Mouse (Mus musculus) embryonic facial prominence, embryonic 11.5 days (tissue): Measurements from ENCODE around the gene Vwa3a. TPM values are rescaled to one million over a fixed set of nuclear protein-coding genes. Genes with fewer than 3 reads are reported as not detected.
"Not testable (repeated sequence)": the region's sequence is repeated elsewhere in the genome, so short reads cannot be mapped to it uniquely, and the experiment has no call there.

Experiments
- ATAC-seq: fragments of 200-750 bp; cut with Nextera tagmentation; replicated peaks from 2 replicates; pipeline ENCODE4 v1.8.0; 2017; ENCODE audit warnings: low read depth; ENCODE audit not compliant: insufficient number of reproducible peaks, low FRiP score, low TSS enrichment
- DNase-seq: peaks from one replicate; pipeline ENCODE4 v3.0.0-alpha.2; 2015; ENCODE audit warnings: low spot score
- H3K27ac ChIP-seq: fragments of 300-500 bp; sonication (generic); replicated peaks from 2 replicates; pipeline ENCODE4 v1.5.1; 2014; ENCODE audit warnings: mild to moderate bottlenecking, low read depth, low read length, control low read depth
- H3K27me3 ChIP-seq: fragments of 300-500 bp; sonication (generic); 2 replicates; pipeline ENCODE4 v1.6.1; 2014; ENCODE audit warnings: mild to moderate bottlenecking, low read length, moderate library complexity, mixed read lengths; ENCODE audit not compliant: control insufficient read depth, insufficient read depth
- H3K36me3 ChIP-seq: fragments of 300-500 bp; sonication (generic); replicated peaks from 2 replicates; pipeline ENCODE4 v1.6.1; 2014; ENCODE audit warnings: low read depth, mild to moderate bottlenecking, low read length, moderate library complexity, mixed read lengths; ENCODE audit not compliant: control insufficient read depth, insufficient read depth
- H3K4me1 ChIP-seq: fragments of 300-500 bp; sonication (generic); 2 replicates; pipeline ENCODE4 v1.6.1; 2014; ENCODE audit warnings: low read length, mixed read lengths; ENCODE audit not compliant: control insufficient read depth, insufficient read depth
- H3K4me2 ChIP-seq: fragments of 300-500 bp; sonication (generic); 2 replicates; pipeline ENCODE4 v1.6.1; 2014; ENCODE audit warnings: low read depth, mild to moderate bottlenecking, control low read depth, low read length, moderate library complexity
- H3K4me3 ChIP-seq: fragments of 300-500 bp; sonication (generic); 2 replicates; pipeline ENCODE4 v1.5.1; 2014; ENCODE audit warnings: low read depth, low read length, control low read depth
- H3K9ac ChIP-seq: fragments of 300-500 bp; sonication (generic); replicated peaks from 2 replicates; pipeline ENCODE4 v1.6.1; 2014; ENCODE audit warnings: mild to moderate bottlenecking, control low read depth, low read length
- H3K9me3 ChIP-seq: fragments of 300-500 bp; sonication (generic); replicated peaks from 2 replicates; pipeline ENCODE4 v1.6.1; 2016; ENCODE audit warnings: mild to moderate bottlenecking, low read length, inconsistent platforms, mixed read lengths; ENCODE audit not compliant: control insufficient read depth
- WGBS: fragments of 180-500 bp; shearing (Covaris S2); extraction: QIAGEN DNeasy Blood & Tissue Kit; methylation state at CpG from one replicate; pipeline ENCODE4 v1.1.7; 2014; 5-methylcytosine and 5-hydroxymethylcytosine counted together
- polyA plus RNA-seq: library from polyadenylated mRNA; unstranded; fragments of >200 nt; fragmentation: Nextera tagmentation; extraction: Ambion mirVana; gene quantifications from 2 replicates; pipeline ENCODE4 v1.2.1, GENCODE M21; 2014

Gene Vwa3a
- polyA plus RNA-seq, 1 experiment from 2014 or later, result 0.24 TPM

DNA sequence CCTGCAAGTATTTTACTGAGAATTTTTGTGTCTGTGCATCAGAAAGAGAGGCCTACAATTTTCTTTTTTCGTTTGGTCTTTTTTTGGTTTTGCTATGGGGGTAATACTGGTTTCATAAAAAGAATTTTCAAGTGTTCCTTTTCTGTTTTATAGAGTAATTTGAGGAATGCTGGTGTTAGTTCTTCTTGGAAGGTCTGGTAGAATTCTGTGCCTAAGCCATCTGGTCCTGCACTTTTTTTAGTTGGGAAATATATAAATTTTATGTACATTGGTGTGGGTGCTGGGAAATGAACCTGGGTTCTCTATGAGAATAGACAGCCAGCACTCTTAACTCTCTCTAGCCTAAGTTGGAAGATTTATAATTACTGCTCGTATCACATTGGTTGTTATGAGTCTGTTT is 27.0 kb upstream of the Vwa3a start:
- no peaks in the 10 kb centered on the region for H3K27me3 ChIP-seq
- 92% methylated on average over 2 of the region's 2 CpGs for WGBS
- H3K4me3 ChIP-seq, result no peak overlapping the region
- H3K36me3 ChIP-seq, result no peaks in the 10 kb centered on the region
- no peaks in the 10 kb centered on the region for H3K4me1 ChIP-seq
- H3K27ac ChIP-seq, result no peak overlapping the region
- DNase-seq (no peak), ATAC-seq (no peak)
- no peak overlapping the region for H3K4me2 ChIP-seq
- no peaks in the 10 kb centered on the region for H3K9me3 ChIP-seq
- no peak overlapping the region for H3K9ac ChIP-seq

DNA sequence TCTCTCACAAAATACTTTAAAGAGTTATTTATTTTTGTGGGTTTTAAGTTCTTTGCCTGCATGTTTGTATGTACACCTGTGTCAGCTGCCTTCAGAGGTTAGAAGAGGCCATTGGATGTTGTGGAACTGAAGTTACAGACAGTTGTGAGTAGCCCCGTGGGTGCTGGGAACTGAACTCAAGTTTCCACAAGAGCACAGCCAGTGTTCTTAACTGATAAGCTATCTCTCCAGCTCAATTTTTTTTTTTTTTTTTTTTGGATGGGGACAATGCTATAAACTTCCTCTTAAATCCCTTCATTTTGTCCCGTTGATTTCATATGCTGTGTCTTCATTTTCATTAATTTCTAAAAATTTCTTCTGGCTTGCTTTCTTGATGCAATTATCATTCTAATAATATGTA is 25.9 kb upstream of the Vwa3a start:
- ATAC-seq (no peak), DNase-seq (no peak)
- Histone ChIP-seq H3K4me2 (no peak overlapping the region), H3K4me3 (no peak overlapping the region), H3K27ac (no peak overlapping the region), H3K27me3 (no peaks in the 10 kb centered on the region), H3K4me1 (no peaks in the 10 kb centered on the region), H3K9ac (no peak overlapping the region), H3K9me3 (no peaks in the 10 kb centered on the region), H3K36me3 (no peaks in the 10 kb centered on the region)
- WGBS, result 93% methylated on average over 2 of the region's 2 CpGs

DNA sequence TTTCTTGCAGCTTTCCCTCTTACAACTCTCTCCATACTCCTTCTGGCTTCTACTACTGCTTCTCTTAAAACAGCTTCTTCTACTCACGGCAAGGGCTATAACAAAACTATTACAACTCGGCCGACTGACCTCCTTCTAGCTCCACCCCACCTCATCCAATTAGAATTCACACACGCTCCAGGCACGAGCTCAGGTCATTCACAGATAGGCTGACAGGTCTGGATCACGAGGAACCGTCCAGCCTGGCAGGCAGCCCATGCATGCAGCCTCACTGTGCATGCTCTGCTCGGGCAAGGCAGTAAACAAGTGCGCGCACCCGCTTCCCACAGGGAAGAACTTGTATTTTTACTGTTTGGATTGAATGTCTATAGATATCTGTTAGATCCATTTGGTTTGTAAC is 25.2 kb upstream of the Vwa3a start:
- H3K9me3 ChIP-seq, H3K4me3 ChIP-seq, H3K9ac ChIP-seq, ATAC-seq, H3K4me2 ChIP-seq, H3K36me3 ChIP-seq, H3K27me3 ChIP-seq, DNase-seq, H3K4me1 ChIP-seq, H3K27ac ChIP-seq: not testable (repeated sequence)
- WGBS, result 94% methylated on average over 11 of the region's 11 CpGs

DNA sequence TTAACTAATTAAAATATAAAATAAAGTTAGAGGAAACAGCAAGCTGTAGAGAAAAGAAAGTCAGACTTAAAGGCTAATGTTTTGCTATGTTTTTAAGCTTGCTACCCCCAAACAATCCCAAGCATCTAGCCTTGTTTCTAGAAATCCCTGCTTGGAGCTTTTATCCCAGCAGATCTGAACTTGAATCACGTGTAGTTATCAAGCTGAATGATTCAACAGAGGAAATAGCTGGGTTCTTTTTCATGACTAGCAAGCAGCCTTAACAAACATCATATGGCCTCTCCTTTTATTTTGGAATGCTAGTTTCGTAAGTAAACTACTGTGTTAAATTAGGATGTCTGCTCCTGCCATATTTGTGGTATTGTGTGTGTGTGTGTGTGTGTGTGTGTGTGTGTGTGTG is 21.9 kb upstream of the Vwa3a start:
- Histone ChIP-seq H3K9ac (no peak overlapping the region), H3K27me3 (no peaks in the 10 kb centered on the region), H3K4me3 (no peak overlapping the region), H3K9me3 (no peaks in the 10 kb centered on the region), H3K4me2 (no peak overlapping the region), H3K36me3 (no peaks in the 10 kb centered on the region; the same call in 1 of the 2 replicates), H3K4me1 (no peaks in the 10 kb centered on the region), H3K27ac (no peak overlapping the region)
- WGBS, result 62% methylated on average over 2 of the region's 2 CpGs
- DNase-seq (no peak), ATAC-seq (no peak)

DNA sequence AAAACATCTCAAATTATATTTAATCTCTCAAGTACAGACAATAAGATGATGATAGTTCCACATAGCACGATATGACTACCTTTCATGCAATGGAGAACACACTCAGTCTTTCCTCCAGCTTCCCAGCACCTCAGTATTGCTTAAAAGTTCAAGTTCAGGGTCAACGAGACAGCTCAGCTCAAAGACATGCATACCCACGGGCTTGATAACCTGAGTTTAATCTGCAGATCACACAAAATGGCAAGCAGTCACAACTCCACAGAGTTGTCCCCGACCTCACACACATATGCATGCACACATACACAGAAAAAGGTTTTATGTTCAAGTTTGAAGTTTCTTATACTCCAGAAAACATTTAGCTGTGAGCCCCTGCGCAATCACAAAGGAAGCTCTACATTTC is 18.1 kb upstream of the Vwa3a start:
- H3K4me1 ChIP-seq, result no peaks in the 10 kb centered on the region

DNA sequence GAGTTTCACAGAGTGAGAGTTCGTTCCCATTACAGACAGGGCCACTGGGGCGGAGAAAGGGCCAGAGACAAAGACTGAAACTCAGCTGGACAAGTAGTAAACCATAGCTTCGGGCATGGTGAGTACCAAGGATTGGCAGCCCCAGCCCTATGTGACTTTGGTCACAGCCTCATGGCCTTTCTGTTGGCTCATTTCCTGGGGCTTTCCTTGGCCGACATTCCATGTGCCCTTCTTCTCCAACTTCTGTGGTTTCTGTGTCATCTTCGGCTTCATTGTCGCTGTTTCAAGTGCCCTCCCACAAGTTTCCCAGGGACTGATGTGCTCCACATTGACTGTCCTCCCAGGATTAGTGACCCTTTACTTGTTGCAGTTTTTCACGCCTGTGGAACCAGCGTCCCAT is 17.7 kb upstream of the Vwa3a start:
- Histone ChIP-seq H3K9ac (no peak overlapping the region), H3K36me3 (no peaks in the 10 kb centered on the region; the same call in 1 of the 2 replicates), H3K4me2 (no peak overlapping the region), H3K4me1 (no peaks in the 10 kb centered on the region), H3K27ac (no peak overlapping the region), H3K27me3 (no peaks in the 10 kb centered on the region), H3K9me3 (no peaks in the 10 kb centered on the region), H3K4me3 (no peak overlapping the region)
- no peak for DNase-seq
- WGBS, result 92% methylated on average over 8 of the region's 8 CpGs
- ATAC-seq, result no peak

More for the DNA sequence above, 18.1 kb upstream of the Vwa3a start:
- no peaks in the 10 kb centered on the region; the same call in 1 of the 2 replicates for H3K36me3 ChIP-seq
- no peak overlapping the region for H3K27ac ChIP-seq
- WGBS, result 85% methylated on average over 5 of the region's 5 CpGs
- H3K4me2 ChIP-seq, result no peak overlapping the region
- no peaks in the 10 kb centered on the region for H3K27me3 ChIP-seq
- no peak for ATAC-seq
- H3K9ac ChIP-seq, result no peak overlapping the region
- no peak for DNase-seq
- H3K4me3 ChIP-seq, result no peak overlapping the region
- no peaks in the 10 kb centered on the region for H3K9me3 ChIP-seq

DNA sequence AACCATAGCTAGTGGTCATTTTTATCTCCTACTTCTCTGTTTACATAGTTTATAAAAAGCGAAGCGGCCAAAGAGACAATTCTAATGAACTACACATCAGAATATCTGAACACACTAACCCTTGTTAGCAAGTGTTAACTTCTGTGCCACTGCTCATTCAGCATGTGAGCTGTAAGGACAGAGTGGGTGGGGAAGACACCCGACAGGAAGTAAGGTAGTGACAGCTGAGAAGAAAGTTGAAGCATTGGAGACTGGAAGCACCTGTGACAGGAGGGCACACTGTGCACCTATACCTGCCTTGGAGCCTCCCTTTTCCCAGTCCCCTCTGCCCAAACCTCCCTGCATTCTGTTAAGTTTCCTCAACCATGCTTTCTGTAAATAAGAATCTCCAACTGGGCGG is 17.1 kb upstream of the Vwa3a start:
- WGBS, result 94% methylated on average over 4 of the region's 4 CpGs
- ATAC-seq, result no peak
- H3K36me3 ChIP-seq, result no peaks in the 10 kb centered on the region; the same call in 1 of the 2 replicates
- H3K9ac ChIP-seq, result no peak overlapping the region
- no peak for DNase-seq
- H3K27me3 ChIP-seq, result no peaks in the 10 kb centered on the region
- no peak overlapping the region for H3K4me3 ChIP-seq
- H3K27ac ChIP-seq, result no peak overlapping the region
- H3K4me2 ChIP-seq, result no peak overlapping the region
- H3K9me3 ChIP-seq, result no peaks in the 10 kb centered on the region
- no peaks in the 10 kb centered on the region for H3K4me1 ChIP-seq

DNA sequence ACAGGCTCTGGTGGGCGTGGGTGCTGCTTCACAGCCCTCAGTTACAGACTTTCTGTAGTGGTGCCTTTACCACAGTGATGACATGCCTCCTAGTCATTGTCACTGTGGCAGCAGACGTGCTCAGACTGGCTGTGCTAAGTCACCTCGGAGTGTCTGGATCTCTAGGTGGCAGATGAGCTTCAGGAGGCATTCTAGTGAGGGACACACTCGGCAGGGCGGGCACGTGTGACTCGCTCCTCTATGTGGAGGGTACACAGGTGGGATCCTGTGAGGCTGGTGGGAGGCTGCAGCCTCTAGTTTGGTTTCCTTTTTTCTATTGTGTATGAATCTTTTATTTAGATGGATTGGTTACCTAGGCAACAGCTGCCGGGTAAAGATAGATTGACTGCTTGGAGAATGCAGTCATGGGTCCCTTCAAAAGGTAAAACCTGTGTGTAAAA is 16.3 kb upstream of the Vwa3a start:
- H3K4me1 ChIP-seq, result no peaks in the 10 kb centered on the region
- H3K27me3 ChIP-seq, result no peaks in the 10 kb centered on the region
- no peak overlapping the region for H3K27ac ChIP-seq
- DNase-seq, result peak; percentile 19
- no peaks in the 10 kb centered on the region for H3K9me3 ChIP-seq
- H3K4me3 ChIP-seq, result no peak overlapping the region
- 74% methylated on average over 8 of the region's 8 CpGs for WGBS
- no peaks in the 10 kb centered on the region; the same call in 1 of the 2 replicates for H3K36me3 ChIP-seq
- no peak for ATAC-seq
- no peak overlapping the region for H3K4me2 ChIP-seq
- no peak overlapping the region for H3K9ac ChIP-seq
